Mouse (Mus musculus): ENCODE data around the gene Dhx35. TPM values are rescaled to one million over a fixed set of nuclear protein-coding genes. Genes with fewer than 3 reads are reported as not detected.

Dhx35 gene
- polyA plus RNA-seq, 1 experiment from 2014 or later, result 13.6 TPM

- H3K36me3 ChIP-seq, result peaks cover 10% of the 10 kb centered on the region
- no peak overlapping the region for H3K4me3 ChIP-seq (replicated peaks)
- H3K4me1 ChIP-seq (replicated peaks), result no peaks in the 10 kb centered on the region
- no peaks in the 10 kb centered on the region for H3K9me3 ChIP-seq
- H3K27me3 ChIP-seq (replicated peaks), result no peaks in the 10 kb centered on the region
- ATAC-seq, result no peak
- no peak overlapping the region for H3K9ac ChIP-seq
- H3K27ac ChIP-seq, result no peak overlapping the region
- H3K4me2 ChIP-seq (replicated peaks), result no peak overlapping the region
- 92% methylated on average over 4 of the region's 4 CpGs for WGBS
These were observed 21.6 kb downstream of the Dhx35 start for GRCm38 (mm10) chr2:158816239-158816638.

GRCm38 (mm10) chr2:158817708-158818107 is 23.1 kb downstream of the Dhx35 start:
- 91% methylated on average over 8 of the region's 8 CpGs for WGBS
- H3K36me3 ChIP-seq, result peaks cover 10% of the 10 kb centered on the region
- ATAC-seq, result no peak

GRCm38 (mm10) chr2:158828124-158828523 is 33.5 kb downstream of the Dhx35 start:
- H3K9me3 ChIP-seq, result no peaks in the 10 kb centered on the region
- no peak for ATAC-seq
- no peak overlapping the region for H3K27ac ChIP-seq
- no peak overlapping the region for H3K4me3 ChIP-seq (replicated peaks)
- H3K9ac ChIP-seq, result no peak overlapping the region
- H3K4me1 ChIP-seq (replicated peaks), result no peaks in the 10 kb centered on the region
- 92% methylated on average over 2 of the region's 2 CpGs for WGBS
- H3K27me3 ChIP-seq (replicated peaks), result no peaks in the 10 kb centered on the region
- H3K4me2 ChIP-seq (replicated peaks), result no peak overlapping the region
- H3K36me3 ChIP-seq, result peaks cover 18% of the 10 kb centered on the region

More at GRCm38 (mm10) chr2:158817708-158818107, 23.1 kb downstream of the Dhx35 start:
- Histone ChIP-seq H3K9ac (no peak overlapping the region), H3K27ac (no peak overlapping the region), H3K4me3 (replicated peaks) (no peak overlapping the region), H3K4me2 (replicated peaks) (no peak overlapping the region), H3K9me3 (no peaks in the 10 kb centered on the region), H3K4me1 (replicated peaks) (no peaks in the 10 kb centered on the region), H3K27me3 (replicated peaks) (no peaks in the 10 kb centered on the region)

- 76% methylated on average over 6 of the region's 6 CpGs for WGBS
- no peaks in the 10 kb centered on the region for H3K9me3 ChIP-seq
- no peak overlapping the region for H3K27ac ChIP-seq
- H3K4me3 ChIP-seq (replicated peaks), result no peak overlapping the region
- no peaks in the 10 kb centered on the region for H3K4me1 ChIP-seq (replicated peaks)
- no peaks in the 10 kb centered on the region for H3K27me3 ChIP-seq (replicated peaks)
- H3K4me2 ChIP-seq (replicated peaks), result no peak overlapping the region
- ATAC-seq, result no peak
- peaks cover 18% of the 10 kb centered on the region for H3K36me3 ChIP-seq
- no peak overlapping the region for H3K9ac ChIP-seq
These were observed 35.1 kb downstream of the Dhx35 start for GRCm38 (mm10) chr2:158829746-158830145.

GRCm38 (mm10) chr2:158833221-158833620 is 38.6 kb downstream of the Dhx35 start:
- Histone ChIP-seq H3K4me2 (replicated peaks) (no peak overlapping the region), H3K4me3 (replicated peaks) (no peak overlapping the region), H3K9ac (no peak overlapping the region), H3K9me3 (no peaks in the 10 kb centered on the region), H3K36me3 (peaks cover 24% of the 10 kb centered on the region), H3K27ac (no peak overlapping the region), H3K4me1 (replicated peaks) (no peaks in the 10 kb centered on the region), H3K27me3 (replicated peaks) (no peaks in the 10 kb centered on the region)
- 80% methylated on average over 5 of the region's 5 CpGs for WGBS
- no peak for ATAC-seq

GRCm38 (mm10) chr2:158833645-158834044 is 39.0 kb downstream of the Dhx35 start:
- Histone ChIP-seq H3K27ac (no peak overlapping the region), H3K27me3 (replicated peaks) (no peaks in the 10 kb centered on the region), H3K4me3 (replicated peaks) (no peak overlapping the region), H3K4me2 (replicated peaks) (no peak overlapping the region), H3K4me1 (replicated peaks) (no peaks in the 10 kb centered on the region), H3K9me3 (no peaks in the 10 kb centered on the region), H3K9ac (no peak overlapping the region), H3K36me3 (peaks cover 24% of the 10 kb centered on the region)
- 76% methylated on average over 2 of the region's 2 CpGs for WGBS
- ATAC-seq, result no peak

- no peaks in the 10 kb centered on the region for H3K27me3 ChIP-seq (replicated peaks)
- no peak overlapping the region for H3K4me2 ChIP-seq (replicated peaks)
- H3K27ac ChIP-seq, result no peak overlapping the region
- H3K9ac ChIP-seq, result no peak overlapping the region
- H3K36me3 ChIP-seq, result peaks cover 12% of the 10 kb centered on the region
- no peaks in the 10 kb centered on the region for H3K9me3 ChIP-seq
- WGBS, result 91% methylated on average over 5 of the region's 5 CpGs
- ATAC-seq, result no peak
- no peak overlapping the region for H3K4me3 ChIP-seq (replicated peaks)
- peaks cover 3% of the 10 kb centered on the region; the same call in 1 of the 2 replicates for H3K4me1 ChIP-seq (replicated peaks)
These were observed 48.7 kb downstream of the Dhx35 start for GRCm38 (mm10) chr2:158843287-158843686.

GRCm38 (mm10) chr2:158845031-158845430 is 50.4 kb downstream of the Dhx35 start:
- Histone ChIP-seq H3K9me3 (no peaks in the 10 kb centered on the region), H3K36me3 (peaks cover 19% of the 10 kb centered on the region), H3K4me1 (replicated peaks) (peaks cover under 1% of the 10 kb centered on the region), H3K4me3 (replicated peaks) (no peak overlapping the region), H3K4me2 (replicated peaks) (no peak overlapping the region), H3K27me3 (replicated peaks) (no peaks in the 10 kb centered on the region), H3K9ac (no peak overlapping the region), H3K27ac (no peak overlapping the region)
- no peak for ATAC-seq
- 81% methylated on average over 5 of the region's 5 CpGs for WGBS

GRCm38 (mm10) chr2:158846208-158846607 is 51.6 kb downstream of the Dhx35 start:
- no peak overlapping the region for H3K27ac ChIP-seq
- no peaks in the 10 kb centered on the region; the same call in 1 of the 2 replicates for H3K4me1 ChIP-seq (replicated peaks)
- H3K9me3 ChIP-seq, result no peaks in the 10 kb centered on the region
- no peaks in the 10 kb centered on the region for H3K27me3 ChIP-seq (replicated peaks)
- no peak overlapping the region for H3K9ac ChIP-seq
- H3K4me3 ChIP-seq (replicated peaks), result no peak overlapping the region
- peaks cover 15% of the 10 kb centered on the region for H3K36me3 ChIP-seq
- WGBS, result 73% methylated on average over 2 of the region's 2 CpGs
- ATAC-seq, result no peak
- H3K4me2 ChIP-seq (replicated peaks), result no peak overlapping the region

GRCm38 (mm10) chr2:158847991-158848390 is 53.4 kb downstream of the Dhx35 start:
- 93% methylated on average over 3 of the region's 3 CpGs for WGBS
- ATAC-seq, result no peak
- no peak overlapping the region for H3K4me2 ChIP-seq (replicated peaks)
- H3K27ac ChIP-seq, result no peak overlapping the region
- H3K4me1 ChIP-seq (replicated peaks), result no peaks in the 10 kb centered on the region; the same call in 1 of the 2 replicates
- H3K9me3 ChIP-seq, result no peaks in the 10 kb centered on the region
- no peak overlapping the region for H3K9ac ChIP-seq
- peaks cover 8% of the 10 kb centered on the region for H3K36me3 ChIP-seq
- no peak overlapping the region for H3K4me3 ChIP-seq (replicated peaks)
- no peaks in the 10 kb centered on the region for H3K27me3 ChIP-seq (replicated peaks)

- Histone ChIP-seq H3K9ac (no peak overlapping the region), H3K36me3 (peaks cover 7% of the 10 kb centered on the region; the same call in 1 of the 2 replicates), H3K4me3 (replicated peaks) (no peak overlapping the region), H3K9me3 (no peaks in the 10 kb centered on the region), H3K4me1 (replicated peaks) (no peaks in the 10 kb centered on the region; the same call in 1 of the 2 replicates), H3K27me3 (replicated peaks) (no peaks in the 10 kb centered on the region), H3K4me2 (replicated peaks) (no peak overlapping the region), H3K27ac (no peak overlapping the region)
- ATAC-seq, result no peak
- 67% methylated on average over 9 of the region's 9 CpGs for WGBS
These were observed 54.8 kb downstream of the Dhx35 start for GRCm38 (mm10) chr2:158849416-158849815.

- H3K27ac ChIP-seq, result no peak overlapping the region
- H3K9ac ChIP-seq, result no peak overlapping the region
- no peak overlapping the region for H3K4me2 ChIP-seq (replicated peaks)
- no peaks in the 10 kb centered on the region for H3K9me3 ChIP-seq
- peaks cover 11% of the 10 kb centered on the region; the same call in 1 of the 2 replicates for H3K36me3 ChIP-seq
- no peak overlapping the region for H3K4me3 ChIP-seq (replicated peaks)
- WGBS, result 41% methylated on average over 2 of the region's 2 CpGs
- H3K27me3 ChIP-seq (replicated peaks), result no peaks in the 10 kb centered on the region
- peaks cover 26% of the 10 kb centered on the region for H3K4me1 ChIP-seq (replicated peaks)
- no peak for ATAC-seq
These were observed 58.0 kb downstream of the Dhx35 start for GRCm38 (mm10) chr2:158852579-158852978.

- peak; percentile 68 for ATAC-seq
- Histone ChIP-seq H3K4me2 (replicated peaks) (peak overlapping the region; percentile 1; the same call in 1 of the 2 replicates), H3K9me3 (no peaks in the 10 kb centered on the region), H3K27ac (peak overlapping the region; percentile 82), H3K27me3 (replicated peaks) (no peaks in the 10 kb centered on the region), H3K9ac (no peak overlapping the region), H3K4me3 (replicated peaks) (no peak overlapping the region), H3K36me3 (0 out of 2 replicates have a peak, but pooled peaks cover 3% of the 10 kb centered on the region), H3K4me1 (replicated peaks) (peaks cover 30% of the 10 kb centered on the region)
- 66% methylated on average over 10 of the region's 10 CpGs for WGBS
These were observed 62.4 kb downstream of the Dhx35 start for GRCm38 (mm10) chr2:158856896-158857499.

Measured in intestine, embryonic 15.5 days (tissue).